Mouse (Mus musculus): ENCODE data around the gene Prr5l. TPM values are rescaled to one million over a fixed set of nuclear protein-coding genes. Genes with fewer than 3 reads are reported as not detected.

The Prr5l gene
- total RNA-seq, 4 experiments from 2014 or later = 11.0 to 14.6 (median 13.2) TPM

GRCm38 (mm10) chr2:101727787-101728186 is 155.0 kb downstream of the Prr5l start:
- no peak for DNase-seq (ENCODE audit: low spot score in 2 of 2)

GRCm38 (mm10) chr2:101723333-101723881 is 159.4 kb downstream of the Prr5l start:
- DNase-seq (ENCODE audit: low spot score in 2 of 2) = no peak

- DNase-seq (ENCODE audit: low spot score in 2 of 2) = no peak
Measured at GRCm38 (mm10) chr2:101722370-101723332, 160.2 kb downstream of the Prr5l start.

- no peak for DNase-seq (ENCODE audit: low spot score in 2 of 2)
Measured at GRCm38 (mm10) chr2:101721835-101722234, 161.0 kb downstream of the Prr5l start.

GRCm38 (mm10) chr2:101717162-101717561 is 165.7 kb downstream of the Prr5l start:
- DNase-seq (ENCODE audit: low spot score in 2 of 2) = no peak

- no peak for DNase-seq (ENCODE audit: low spot score in 2 of 2)
Measured at GRCm38 (mm10) chr2:101715650-101716323, 167.0 kb downstream of the Prr5l start.

- no peak for DNase-seq (ENCODE audit: low spot score in 2 of 2)
Measured at GRCm38 (mm10) chr2:101711608-101712007, 171.2 kb downstream of the Prr5l start.

GRCm38 (mm10) chr2:101705941-101706485 is 176.8 kb downstream of the Prr5l start:
- no peak for DNase-seq (ENCODE audit: low spot score in 2 of 2)

GRCm38 (mm10) chr2:101699284-101699683 is 183.5 kb downstream of the Prr5l start:
- DNase-seq (ENCODE audit: low spot score in 2 of 2) = no peak

GRCm38 (mm10) chr2:101695584-101695983 is 187.2 kb downstream of the Prr5l start:
- DNase-seq (ENCODE audit: low spot score in 2 of 2) = no peak

GRCm38 (mm10) chr2:101693577-101694215 is 189.1 kb downstream of the Prr5l start:
- DNase-seq (ENCODE audit: low spot score in 2 of 2) = no peak

GRCm38 (mm10) chr2:101693043-101693442 is 189.8 kb downstream of the Prr5l start:
- no peak for DNase-seq (ENCODE audit: low spot score in 2 of 2)

- no peak for DNase-seq (ENCODE audit: low spot score in 2 of 2)
Measured at GRCm38 (mm10) chr2:101690252-101690827, 192.5 kb downstream of the Prr5l start.

GRCm38 (mm10) chr2:101688011-101688410 is 194.8 kb downstream of the Prr5l start:
- DNase-seq (ENCODE audit: low spot score in 2 of 2) = no peak

- DNase-seq (ENCODE audit: low spot score in 2 of 2) = no peak
Measured at GRCm38 (mm10) chr2:101684421-101684820, 198.4 kb downstream of the Prr5l start.

GRCm38 (mm10) chr2:101679164-101679784 is 203.6 kb downstream of the Prr5l start:
- no peak for DNase-seq (ENCODE audit: low spot score in 2 of 2)

GRCm38 (mm10) chr2:101678236-101679021 is 204.4 kb downstream of the Prr5l start, which contains the start of gene Traf6:
TSS of gene Traf6 (plus strand) at chr2:101678429.
- peak; percentile 71 to 83 for DNase-seq (ENCODE audit: low spot score in 2 of 2)

- DNase-seq (ENCODE audit: low spot score in 2 of 2) = no peak
Measured at GRCm38 (mm10) chr2:101673547-101673946, 209.3 kb downstream of the Prr5l start.

- no peak for DNase-seq (ENCODE audit: low spot score in 2 of 2)
Measured at GRCm38 (mm10) chr2:101668751-101669150, 214.1 kb downstream of the Prr5l start.

GRCm38 (mm10) chr2:101665703-101666092 is 217.1 kb downstream of the Prr5l start:
- no peak for DNase-seq (ENCODE audit: low spot score in 2 of 2)

Measured in layer of hippocampus, adult 8-10 months (tissue).